Mouse (Mus musculus): ENCODE data around the gene Efcab12. TPM values are rescaled to one million over a fixed set of nuclear protein-coding genes. Genes with fewer than 3 reads are reported as not detected.
"Not testable (repeated sequence)": the region's sequence is repeated elsewhere in the genome, so short reads cannot be mapped to it uniquely, and the experiment has no call there.

The Efcab12 gene
- total and polyA plus RNA-seq, 2 experiments from 2014 or later: 2.1 to 3.2 TPM

GRCm38 (mm10) chr6:115877239-115877638, 39.0 kb upstream of the Efcab12 start:
- Histone ChIP-seq H3K36me3 (ENCODE audit: insufficient read depth, low read length) (peaks cover 37% of the 10 kb centered on the region), H3K9ac (replicated peaks; ENCODE audit: low read length, poor library complexity, severe bottlenecking) (no peak overlapping the region), H3K9me3 (ENCODE audit: low read length) (no peaks in the 10 kb centered on the region), H3K4me3 (ENCODE audit: low read depth, low read length) (no peak overlapping the region), H3K4me1 (ENCODE audit: insufficient read depth, low read length) (no peaks in the 10 kb centered on the region), H3K4me2 (ENCODE audit: low read depth, low read length, poor library complexity, severe bottlenecking) (no peak overlapping the region), H3K27me3 (ENCODE audit: insufficient read depth, low read length) (no peaks in the 10 kb centered on the region), H3K27ac (ENCODE audit: low read depth, low read length) (no peak overlapping the region)
- no peak for TF ChIP-seq CTCF (IDR thresholded peaks at IDR 0.05)
- no peak for DNase-seq (ENCODE audit: low spot score)
- 95% methylated on average over 2 of the region's 2 CpGs for WGBS
- no peak for ATAC-seq (ENCODE audit: low FRiP score)

DNA sequence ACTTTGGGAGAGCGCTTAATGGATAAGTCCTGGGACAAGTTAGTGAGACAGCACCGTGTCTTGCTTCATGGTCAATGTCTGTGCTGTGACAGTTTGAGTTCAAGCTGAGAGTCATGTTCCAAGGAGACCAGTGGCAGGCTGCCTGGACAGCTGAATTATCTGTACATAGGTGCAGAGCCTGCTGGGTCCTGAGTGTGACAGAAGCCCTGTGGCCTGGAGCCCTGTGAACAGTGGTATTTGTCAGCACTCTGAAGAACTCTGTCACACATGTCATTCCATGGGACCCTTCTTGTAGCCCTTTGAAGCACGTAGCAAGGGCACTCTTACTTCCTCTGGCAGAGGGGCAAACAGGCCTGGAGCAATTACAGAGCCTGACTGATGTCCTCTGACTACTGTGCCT, 33.1 kb upstream of the Efcab12 start:
- WGBS: no CpG with 5 or more reads among the region's 3 CpGs
- not testable (repeated sequence) for H3K9me3 ChIP-seq (ENCODE audit: low read length); ATAC-seq (ENCODE audit: low FRiP score); DNase-seq (ENCODE audit: low spot score); H3K27ac ChIP-seq (ENCODE audit: low read depth, low read length); H3K9ac ChIP-seq (replicated peaks; ENCODE audit: low read length, poor library complexity, severe bottlenecking); H3K36me3 ChIP-seq (ENCODE audit: insufficient read depth, low read length); H3K27me3 ChIP-seq (ENCODE audit: insufficient read depth, low read length); H3K4me1 ChIP-seq (ENCODE audit: insufficient read depth, low read length); H3K4me2 ChIP-seq (ENCODE audit: low read depth, low read length, poor library complexity, severe bottlenecking); H3K4me3 ChIP-seq (ENCODE audit: low read depth, low read length)

DNA sequence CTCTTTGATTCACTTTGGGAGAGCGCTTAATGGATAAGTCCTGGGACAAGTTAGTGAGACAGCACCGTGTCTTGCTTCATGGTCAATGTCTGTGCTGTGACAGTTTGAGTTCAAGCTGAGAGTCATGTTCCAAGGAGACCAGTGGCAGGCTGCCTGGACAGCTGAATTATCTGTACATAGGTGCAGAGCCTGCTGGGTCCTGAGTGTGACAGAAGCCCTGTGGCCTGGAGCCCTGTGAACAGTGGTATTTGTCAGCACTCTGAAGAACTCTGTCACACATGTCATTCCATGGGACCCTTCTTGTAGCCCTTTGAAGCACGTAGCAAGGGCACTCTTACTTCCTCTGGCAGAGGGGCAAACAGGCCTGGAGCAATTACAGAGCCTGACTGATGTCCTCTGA, 28.9 kb upstream of the Efcab12 start:
- not testable (repeated sequence) for H3K4me2 ChIP-seq (ENCODE audit: low read depth, low read length, poor library complexity, severe bottlenecking); H3K9me3 ChIP-seq (ENCODE audit: low read length)
- no CpG with 5 or more reads among the region's 3 CpGs for WGBS

GRCm38 (mm10) chr6:115865246-115865645, 27.0 kb upstream of the Efcab12 start:
- Histone ChIP-seq H3K9me3 (ENCODE audit: low read length) (no peaks in the 10 kb centered on the region), H3K4me2 (ENCODE audit: low read depth, low read length, poor library complexity, severe bottlenecking) (no peak overlapping the region), H3K27ac (ENCODE audit: low read depth, low read length) (no peak overlapping the region), H3K4me3 (ENCODE audit: low read depth, low read length) (no peak overlapping the region), H3K27me3 (ENCODE audit: insufficient read depth, low read length) (no peaks in the 10 kb centered on the region), H3K36me3 (ENCODE audit: insufficient read depth, low read length) (peaks cover 12% of the 10 kb centered on the region; the same call in 1 of the 2 replicates), H3K9ac (replicated peaks; ENCODE audit: low read length, poor library complexity, severe bottlenecking) (no peak overlapping the region), H3K4me1 (ENCODE audit: insufficient read depth, low read length) (no peaks in the 10 kb centered on the region)
- ATAC-seq (ENCODE audit: low FRiP score): no peak
- no peak for TF ChIP-seq CTCF (IDR thresholded peaks at IDR 0.05)
- WGBS: 94% methylated on average over 4 of the region's 4 CpGs
- DNase-seq (ENCODE audit: low spot score): no peak

More for the DNA sequence above, 28.9 kb upstream of the Efcab12 start:
- not testable (repeated sequence) for H3K27ac ChIP-seq (ENCODE audit: low read depth, low read length); ATAC-seq (ENCODE audit: low FRiP score); DNase-seq (ENCODE audit: low spot score); H3K4me1 ChIP-seq (ENCODE audit: insufficient read depth, low read length); H3K4me3 ChIP-seq (ENCODE audit: low read depth, low read length); H3K9ac ChIP-seq (replicated peaks; ENCODE audit: low read length, poor library complexity, severe bottlenecking); H3K27me3 ChIP-seq (ENCODE audit: insufficient read depth, low read length)
- peaks cover 12% of the 10 kb centered on the region; the same call in 1 of the 2 replicates for H3K36me3 ChIP-seq (ENCODE audit: insufficient read depth, low read length)

GRCm38 (mm10) chr6:115863340-115863841, 25.2 kb upstream of the Efcab12 start:
- no peak for TF ChIP-seq CTCF (IDR thresholded peaks at IDR 0.05)
- Histone ChIP-seq H3K9ac (replicated peaks; ENCODE audit: low read length, poor library complexity, severe bottlenecking) (no peak overlapping the region), H3K4me3 (ENCODE audit: low read depth, low read length) (no peak overlapping the region), H3K9me3 (ENCODE audit: low read length) (no peaks in the 10 kb centered on the region), H3K27me3 (ENCODE audit: insufficient read depth, low read length) (no peaks in the 10 kb centered on the region), H3K4me1 (ENCODE audit: insufficient read depth, low read length) (no peaks in the 10 kb centered on the region), H3K36me3 (ENCODE audit: insufficient read depth, low read length) (peaks cover 12% of the 10 kb centered on the region; the same call in 1 of the 2 replicates), H3K27ac (ENCODE audit: low read depth, low read length) (no peak overlapping the region), H3K4me2 (ENCODE audit: low read depth, low read length, poor library complexity, severe bottlenecking) (no peak overlapping the region)
- DNase-seq (ENCODE audit: low spot score): no peak
- ATAC-seq (ENCODE audit: low FRiP score): no peak
- WGBS: 74% methylated on average over 7 of the region's 7 CpGs

DNA sequence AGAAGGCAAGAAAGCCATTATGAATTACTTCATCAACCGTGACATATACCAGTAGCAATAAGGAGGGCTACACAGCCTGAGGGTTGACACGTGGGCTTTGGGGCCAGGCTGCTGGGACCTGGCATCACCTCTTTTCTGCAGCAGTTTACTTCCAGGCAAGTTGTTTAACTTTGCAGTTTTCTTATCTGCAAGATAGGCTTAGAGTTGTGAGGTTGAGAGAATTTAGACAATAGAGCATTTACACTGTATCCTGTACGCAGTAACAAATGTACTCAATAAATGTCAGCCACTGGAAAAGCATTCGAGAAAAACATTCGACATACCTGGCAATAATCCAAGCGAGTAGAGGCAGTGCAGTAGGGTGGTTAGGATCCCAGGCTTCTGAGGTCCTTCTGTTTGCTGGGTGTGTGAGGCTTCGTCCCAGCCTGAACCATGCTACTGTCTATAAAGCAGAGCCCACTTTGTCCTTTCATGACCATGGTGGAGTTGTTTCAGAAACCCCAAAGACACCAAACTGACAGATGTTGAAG, 21.9 kb upstream of the Efcab12 start:
- Histone ChIP-seq H3K4me2 (ENCODE audit: low read depth, low read length, poor library complexity, severe bottlenecking) (no peak overlapping the region), H3K27me3 (ENCODE audit: insufficient read depth, low read length) (no peaks in the 10 kb centered on the region), H3K4me3 (ENCODE audit: low read depth, low read length) (no peak overlapping the region), H3K9me3 (ENCODE audit: low read length) (no peaks in the 10 kb centered on the region), H3K27ac (ENCODE audit: low read depth, low read length) (no peak overlapping the region), H3K4me1 (ENCODE audit: insufficient read depth, low read length) (no peaks in the 10 kb centered on the region), H3K9ac (replicated peaks; ENCODE audit: low read length, poor library complexity, severe bottlenecking) (no peak overlapping the region), H3K36me3 (ENCODE audit: insufficient read depth, low read length) (peaks cover 12% of the 10 kb centered on the region; the same call in 1 of the 2 replicates)
- ATAC-seq (ENCODE audit: low FRiP score): no peak
- 80% methylated on average over 7 of the region's 7 CpGs for WGBS
- TF ChIP-seq CTCF (IDR thresholded peaks at IDR 0.05): no peak
- no peak for DNase-seq (ENCODE audit: low spot score)

Data from midbrain, postnatal 0 days (tissue).